Mouse (Mus musculus) intestine, embryonic 16.5 days (tissue): ENCODE results near the gene Tmem170. TPM values are rescaled to one million over a fixed set of nuclear protein-coding genes. Genes with fewer than 3 reads are reported as not detected.

Experiments
- ATAC-seq: fragments of 200-750 bp; cut with Nextera tagmentation; 2 replicates; pipeline ENCODE4 v1.8.0; 2017; ENCODE audit warnings: moderate TSS enrichment, moderate library complexity
- H3K27ac ChIP-seq: fragments of 300-500 bp; sonication (generic); 2 replicates; pipeline ENCODE4 v1.5.1; 2014; ENCODE audit warnings: mild to moderate bottlenecking, low read length
- H3K27me3 ChIP-seq: fragments of 300-500 bp; sonication (generic); replicated peaks from 2 replicates; pipeline ENCODE4 v1.6.1; 2014; ENCODE audit warnings: low read length, control low read depth, mixed read lengths; ENCODE audit not compliant: control insufficient read depth, insufficient read depth
- H3K36me3 ChIP-seq: fragments of 300-500 bp; sonication (generic); 2 replicates; pipeline ENCODE4 v1.6.1; 2014; ENCODE audit warnings: low read length, control low read depth; ENCODE audit not compliant: control insufficient read depth, insufficient read depth
- H3K4me1 ChIP-seq: fragments of 300-500 bp; sonication (generic); 2 replicates; pipeline ENCODE4 v1.6.1; 2014; ENCODE audit warnings: low read length, control low read depth, mixed read lengths; ENCODE audit not compliant: control insufficient read depth, insufficient read depth
- H3K4me2 ChIP-seq: fragments of 300-500 bp; sonication (generic); 2 replicates; pipeline ENCODE4 v1.6.1; 2014; ENCODE audit warnings: low read depth, low read length, control low read depth
- H3K4me3 ChIP-seq: fragments of 300-500 bp; sonication (generic); 2 replicates; pipeline ENCODE4 v1.5.1; 2014; ENCODE audit warnings: mild to moderate bottlenecking, low read length
- H3K9ac ChIP-seq: fragments of 300-500 bp; sonication (generic); 2 replicates; pipeline ENCODE4 v1.6.1; 2014; ENCODE audit warnings: low read depth, low read length
- H3K9me3 ChIP-seq: fragments of 300-500 bp; sonication (generic); 2 replicates; pipeline ENCODE4 v1.6.1; 2016; ENCODE audit warnings: low read length, control low read depth; ENCODE audit not compliant: control insufficient read depth
- WGBS: fragments of 180-500 bp; shearing (Covaris S2); extraction: QIAGEN DNeasy Blood & Tissue Kit; methylation state at CpG from one replicate; pipeline ENCODE4 v1.1.7; 2014; 5-methylcytosine and 5-hydroxymethylcytosine counted together
- polyA plus RNA-seq: library from polyadenylated mRNA; unstranded; fragments of >200 nt; fragmentation: Nextera tagmentation; extraction: Ambion mirVana; gene quantifications from 2 replicates; pipeline ENCODE4 v1.2.1, GENCODE M21; 2015

The Tmem170 gene
- polyA plus RNA-seq, 1 experiment from 2014 or later, result 14.9 TPM

GRCm38 (mm10) chr8:111813818-111814217 is 62.7 kb downstream of the Tmem170 start:
- Histone ChIP-seq H3K9me3 (no peaks in the 10 kb centered on the region), H3K27ac (no peak overlapping the region), H3K27me3 (no peaks in the 10 kb centered on the region), H3K4me2 (no peak overlapping the region), H3K4me1 (no peaks in the 10 kb centered on the region), H3K4me3 (no peak overlapping the region), H3K9ac (no peak overlapping the region), H3K36me3 (0 out of 2 replicates have a peak, but pooled peaks cover 2% of the 10 kb centered on the region)
- no peak for ATAC-seq
- 97% methylated on average over 9 of the region's 9 CpGs for WGBS

Other genes with a start within 250 kb of the Tmem170 start
- 2.7 and 3.5 TPM in 2 replicates for gene Ldhd, start 246.4 kb downstream of the Tmem170 start, polyA plus RNA-seq
- gene Zfp1, start 233.3 kb downstream of the Tmem170 start, polyA plus RNA-seq, result 12.6 and 16.0 TPM in 2 replicates
- gene Ctrb1, start 185.7 kb downstream of the Tmem170 start, polyA plus RNA-seq, result 1,904 and 2,500 TPM in 2 replicates
- gene Bcar1, start 132.9 kb downstream of the Tmem170 start, polyA plus RNA-seq, result 44.6 and 48.5 TPM in 2 replicates
- 156 and 179 TPM in 2 replicates for gene Cfdp1, start 22.5 kb downstream of the Tmem170 start, polyA plus RNA-seq
- 0.97 and 1.4 TPM in 2 replicates for gene Chst5, start 33.7 kb upstream of the Tmem170 start, polyA plus RNA-seq
- gene Tmem231, start 57.1 kb upstream of the Tmem170 start, polyA plus RNA-seq, result 8.6 and 8.9 TPM in 2 replicates
- gene Gabarapl2, start 64.0 kb upstream of the Tmem170 start, polyA plus RNA-seq, result 208 and 212 TPM in 2 replicates
- 6.7 and 7.6 TPM in 2 replicates for gene Adat1, start 115.6 kb upstream of the Tmem170 start, polyA plus RNA-seq
- gene Kars, start 134.6 kb upstream of the Tmem170 start, polyA plus RNA-seq, result 157 and 169 TPM in 2 replicates
- gene Terf2ip, start 134.6 kb upstream of the Tmem170 start, polyA plus RNA-seq, result 18.4 and 20.0 TPM in 2 replicates
- 0.31 and 0.54 TPM in 2 replicates for gene Gm6793, start 138.3 kb upstream of the Tmem170 start, polyA plus RNA-seq